Mouse (Mus musculus) E14TG2a.4 (cell line): ENCODE results near the gene Gpx4.

Source experiments
- H3K27me3 ChIP-seq: 2 replicates; pipeline ENCODE4 v1.6.1; 2014; ENCODE audit warnings: low read length, control low read depth; ENCODE audit not compliant: insufficient read depth
- H3K36me3 ChIP-seq: 2 replicates; pipeline ENCODE4 v1.6.1; 2014; ENCODE audit warnings: low read length, control low read depth; ENCODE audit not compliant: insufficient read depth
- H3K4me1 ChIP-seq: replicated peaks from 2 replicates; pipeline ENCODE4 v1.6.1; 2014; ENCODE audit warnings: low read depth, low read length, control low read depth
- H3K4me3 ChIP-seq: replicated peaks from 2 replicates; pipeline ENCODE4 v1.5.1; 2014; ENCODE audit warnings: mild to moderate bottlenecking, low read length
- H3K9me3 ChIP-seq: 2 replicates; pipeline ENCODE4 v1.6.1; 2014; ENCODE audit warnings: low read length, control low read depth
- CTCF ChIP-seq: conservative IDR thresholded peaks from 2 replicates; pipeline ENCODE4 v1.5.1; 2014; ENCODE audit warnings: low read length
- NANOG ChIP-seq: IDR thresholded peaks from 2 replicates; pipeline ENCODE4 v1.6.1; 2014; ENCODE audit warnings: borderline replicate concordance, low read length, mixed read lengths
- POU5F1 ChIP-seq: IDR thresholded peaks from 2 replicates; pipeline ENCODE4 v1.6.1; 2014; ENCODE audit warnings: low read length, borderline replicate concordance

Gene Gpx4

GRCm38 (mm10) chr10:80014484-80015290, 32.3 kb upstream of the Gpx4 start:
- Histone ChIP-seq H3K27me3 (peaks cover 34% of the 10 kb centered on the region), H3K36me3 (peaks cover 36% of the 10 kb centered on the region), H3K9me3 (no peaks in the 10 kb centered on the region), H3K4me3 (peak overlapping the region; percentile 70), H3K4me1 (peaks cover 79% of the 10 kb centered on the region)
- no peak for TF ChIP-seq POU5F1
- TF ChIP-seq NANOG: no peak
- no peak for TF ChIP-seq CTCF

- Histone ChIP-seq H3K27me3 (peaks cover 34% of the 10 kb centered on the region), H3K4me3 (no peak overlapping the region), H3K9me3 (no peaks in the 10 kb centered on the region), H3K4me1 (peaks cover 88% of the 10 kb centered on the region), H3K36me3 (peaks cover 27% of the 10 kb centered on the region)
- TF ChIP-seq NANOG (no peak), POU5F1 (no peak), CTCF (no peak)
Measured at GRCm38 (mm10) chr10:80015583-80015982, 31.4 kb upstream of the Gpx4 start.

GRCm38 (mm10) chr10:80016511-80016910, 30.5 kb upstream of the Gpx4 start, which contains the start of gene Arhgap45:
TSS of gene Arhgap45 (plus strand) at chr10:80016653.
- TF ChIP-seq POU5F1: no peak
- no peak for TF ChIP-seq CTCF
- TF ChIP-seq NANOG: no peak
- H3K4me1 ChIP-seq: peaks cover 96% of the 10 kb centered on the region
- H3K9me3 ChIP-seq: no peaks in the 10 kb centered on the region
- H3K27me3 ChIP-seq: peaks cover 34% of the 10 kb centered on the region
- H3K36me3 ChIP-seq: peaks cover 19% of the 10 kb centered on the region
- H3K4me3 ChIP-seq: peak within 1 kb of the TSS; percentile 58; the same call in 1 of the 2 replicates

- H3K9me3 ChIP-seq: no peaks in the 10 kb centered on the region
- peaks cover 34% of the 10 kb centered on the region for H3K27me3 ChIP-seq
- peaks cover 96% of the 10 kb centered on the region for H3K4me1 ChIP-seq
- TF ChIP-seq CTCF: no peak
- no peak for TF ChIP-seq NANOG
- no peak for TF ChIP-seq POU5F1
- H3K4me3 ChIP-seq: peak overlapping the region; percentile 23; the same call in 1 of the 2 replicates
- H3K36me3 ChIP-seq: peaks cover 16% of the 10 kb centered on the region
Measured at GRCm38 (mm10) chr10:80016931-80017330, 30.0 kb upstream of the Gpx4 start.

GRCm38 (mm10) chr10:80017361-80017760, 29.6 kb upstream of the Gpx4 start:
- H3K36me3 ChIP-seq: peaks cover 16% of the 10 kb centered on the region
- H3K27me3 ChIP-seq: peaks cover 31% of the 10 kb centered on the region
- TF ChIP-seq CTCF (no peak), POU5F1 (no peak), NANOG (no peak)
- H3K9me3 ChIP-seq: no peaks in the 10 kb centered on the region
- H3K4me1 ChIP-seq: peaks cover 96% of the 10 kb centered on the region
- H3K4me3 ChIP-seq: peak overlapping the region; percentile 58

- TF ChIP-seq POU5F1 (no peak), NANOG (no peak), CTCF (no peak)
- no peaks in the 10 kb centered on the region for H3K9me3 ChIP-seq
- peaks cover 31% of the 10 kb centered on the region for H3K27me3 ChIP-seq
- H3K4me3 ChIP-seq: peak overlapping the region; percentile 58
- H3K36me3 ChIP-seq: peaks cover 19% of the 10 kb centered on the region
- peaks cover 96% of the 10 kb centered on the region for H3K4me1 ChIP-seq
Measured at GRCm38 (mm10) chr10:80017771-80018170, 29.2 kb upstream of the Gpx4 start.

- no peaks in the 10 kb centered on the region for H3K9me3 ChIP-seq
- TF ChIP-seq POU5F1 (no peak), NANOG (no peak), CTCF (no peak)
- H3K27me3 ChIP-seq: peaks cover 21% of the 10 kb centered on the region
- H3K4me1 ChIP-seq: peaks cover 96% of the 10 kb centered on the region
- peaks cover 20% of the 10 kb centered on the region for H3K36me3 ChIP-seq
- H3K4me3 ChIP-seq: peak overlapping the region; percentile 72
Measured at GRCm38 (mm10) chr10:80018739-80019297, 28.1 kb upstream of the Gpx4 start.

- Histone ChIP-seq H3K9me3 (no peaks in the 10 kb centered on the region), H3K36me3 (peaks cover 20% of the 10 kb centered on the region), H3K4me1 (peaks cover 96% of the 10 kb centered on the region), H3K4me3 (peak overlapping the region; percentile 72), H3K27me3 (peaks cover 13% of the 10 kb centered on the region)
- no peak; the same call in 1 of the 2 replicates for TF ChIP-seq CTCF
- no peak for TF ChIP-seq NANOG
- no peak for TF ChIP-seq POU5F1
Measured at GRCm38 (mm10) chr10:80019471-80020131, 27.4 kb upstream of the Gpx4 start.

- Histone ChIP-seq H3K27me3 (peaks cover 7% of the 10 kb centered on the region), H3K9me3 (no peaks in the 10 kb centered on the region), H3K36me3 (peaks cover 16% of the 10 kb centered on the region), H3K4me3 (peak overlapping the region; percentile 72), H3K4me1 (peaks cover 96% of the 10 kb centered on the region)
- TF ChIP-seq CTCF: no peak
- TF ChIP-seq NANOG: no peak
- no peak for TF ChIP-seq POU5F1
Measured at GRCm38 (mm10) chr10:80020191-80020590, 26.8 kb upstream of the Gpx4 start.
